Mouse (Mus musculus) 3T3-L1 (cell line): ENCODE measurements around the gene Zfhx3.

ENCODE experiments used
- DNase-seq: peaks from one replicate; pipeline ENCODE4 v3.0.0-alpha.2; 2015; ENCODE audit warnings: low read depth, low spot score

Gene Zfhx3

DNA sequence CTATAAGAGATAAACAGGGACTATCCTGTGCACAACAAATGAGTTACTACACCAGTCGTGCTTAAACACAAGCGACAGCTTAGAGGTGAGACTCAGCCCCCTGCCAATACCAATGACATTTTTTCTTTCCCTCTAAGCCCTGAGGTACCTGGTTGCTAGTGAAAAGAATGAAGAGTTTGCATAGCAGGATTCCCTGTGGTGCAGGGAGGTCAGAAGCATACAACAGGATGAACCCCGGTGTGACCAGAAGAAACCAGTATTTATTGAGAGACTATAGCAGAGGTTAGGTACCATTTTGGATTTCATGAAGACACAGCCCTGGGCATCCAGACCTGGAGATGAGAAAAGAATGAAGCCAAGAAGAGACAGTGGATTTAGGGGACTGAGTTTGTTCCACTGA is 498.0 kb downstream of the Zfhx3 start:
- DNase-seq = no peak

DNA sequence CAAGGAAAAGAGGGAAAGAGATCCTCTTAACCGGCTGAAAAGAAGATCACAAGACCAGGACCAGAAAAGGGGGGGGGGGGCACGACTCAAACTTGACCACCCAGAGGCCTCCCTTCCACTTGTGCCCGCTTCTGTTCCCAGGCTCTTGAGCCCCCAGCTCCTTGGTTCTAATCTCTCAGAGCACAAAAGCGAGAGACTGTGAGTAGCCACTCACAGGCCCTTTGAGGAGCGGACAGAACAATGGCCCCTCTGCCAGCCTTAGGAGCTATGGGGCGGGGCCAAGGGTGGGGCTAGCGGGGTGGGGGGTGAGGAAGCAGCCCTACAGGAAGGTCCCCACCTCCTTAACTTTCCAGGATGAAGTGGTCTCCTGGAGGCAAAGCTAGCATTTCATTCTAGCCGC is 508.4 kb downstream of the Zfhx3 start:
- DNase-seq = no peak

- DNase-seq = no peak
Measured at GRCm38 (mm10) chr8:108454561-108455311, 512.3 kb downstream of the Zfhx3 start.

DNA sequence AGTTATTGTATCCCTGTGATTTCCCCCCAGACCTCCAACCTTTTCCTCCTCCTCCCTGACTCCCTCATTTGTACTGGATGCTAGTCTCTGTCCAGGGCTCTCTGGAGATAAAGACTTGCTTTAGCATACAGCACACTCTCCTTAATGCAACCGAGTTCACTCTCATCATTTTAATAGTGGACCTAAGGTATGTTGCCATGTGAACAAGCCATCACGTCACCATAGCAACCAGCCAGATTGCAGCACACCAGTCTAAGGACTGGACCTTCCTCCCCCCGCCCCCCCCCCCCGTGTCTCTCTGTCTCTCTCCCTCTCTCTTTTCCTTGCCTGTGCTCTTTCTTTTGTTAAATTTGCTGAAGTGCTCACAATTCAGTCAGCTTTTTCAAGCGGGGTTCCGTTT is 524.2 kb downstream of the Zfhx3 start:
- no peak for DNase-seq

GRCm38 (mm10) chr8:108467172-108468035 is 525.0 kb downstream of the Zfhx3 start:
- DNase-seq = no peak

GRCm38 (mm10) chr8:108470269-108470668 is 527.8 kb downstream of the Zfhx3 start:
- DNase-seq = no peak

DNA sequence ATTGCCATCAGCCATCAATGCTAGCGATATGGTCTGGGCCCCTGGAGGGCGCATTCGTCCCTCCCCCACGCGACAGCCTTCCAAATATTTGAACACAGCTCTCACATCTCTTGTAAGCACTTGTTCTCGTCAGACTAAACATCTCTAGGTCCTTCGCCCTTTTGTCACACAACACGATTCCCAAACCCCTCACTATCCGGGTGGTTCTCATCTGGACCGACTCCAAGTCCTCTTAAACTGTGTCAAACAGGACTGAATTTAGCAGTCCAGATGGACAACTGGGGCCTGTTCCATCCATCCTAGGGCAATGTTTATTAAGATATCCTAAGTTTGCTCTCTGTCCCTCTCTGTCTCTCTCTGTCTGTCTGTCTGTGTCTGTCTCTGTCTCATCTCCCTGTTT is 532.1 kb downstream of the Zfhx3 start:
- DNase-seq = no peak

DNA sequence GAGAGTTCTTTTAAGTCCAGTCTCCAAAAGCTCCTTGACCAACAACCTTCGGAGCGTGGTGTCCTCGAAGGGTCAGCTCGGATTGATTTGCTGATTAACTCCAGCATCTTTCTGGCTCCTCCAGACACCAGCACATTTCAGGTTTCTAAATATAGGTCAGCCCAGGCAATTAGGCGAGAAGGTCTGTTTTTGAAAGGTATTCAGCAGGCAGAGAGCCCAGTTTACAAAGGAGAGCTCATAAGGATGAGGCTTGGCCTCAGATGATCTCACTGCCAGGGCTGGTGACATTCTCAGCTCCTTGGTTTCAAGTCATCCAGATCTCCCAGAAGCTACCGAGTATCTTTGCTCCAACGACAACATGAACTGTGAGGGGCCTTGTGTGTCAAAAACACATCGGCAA is 535.7 kb downstream of the Zfhx3 start:
- DNase-seq = no peak

GRCm38 (mm10) chr8:108480141-108480540 is 537.7 kb downstream of the Zfhx3 start:
- DNase-seq = no peak

GRCm38 (mm10) chr8:108481167-108481815 is 538.8 kb downstream of the Zfhx3 start:
- DNase-seq = no peak

- DNase-seq = no peak
Measured at GRCm38 (mm10) chr8:108496101-108496500, 553.7 kb downstream of the Zfhx3 start.

DNA sequence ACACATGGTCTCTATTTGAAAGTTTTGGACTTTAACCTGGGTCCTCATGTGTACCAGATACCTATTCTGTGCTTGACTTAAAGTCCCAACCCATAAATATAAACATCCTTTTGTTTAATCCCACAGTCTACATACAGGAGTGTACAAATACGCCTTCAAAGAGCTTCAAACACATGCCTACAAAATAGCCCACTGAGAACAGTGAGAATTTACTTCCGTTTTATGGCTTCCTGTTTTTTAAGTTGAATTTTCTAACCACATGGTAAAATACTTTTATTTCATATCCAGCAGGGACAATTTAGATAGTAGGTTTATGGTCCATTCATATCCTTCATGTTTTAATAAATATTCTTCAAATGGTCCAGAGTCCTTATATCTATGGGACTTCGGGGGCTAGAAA is 564.3 kb downstream of the Zfhx3 start:
- DNase-seq = no peak

DNA sequence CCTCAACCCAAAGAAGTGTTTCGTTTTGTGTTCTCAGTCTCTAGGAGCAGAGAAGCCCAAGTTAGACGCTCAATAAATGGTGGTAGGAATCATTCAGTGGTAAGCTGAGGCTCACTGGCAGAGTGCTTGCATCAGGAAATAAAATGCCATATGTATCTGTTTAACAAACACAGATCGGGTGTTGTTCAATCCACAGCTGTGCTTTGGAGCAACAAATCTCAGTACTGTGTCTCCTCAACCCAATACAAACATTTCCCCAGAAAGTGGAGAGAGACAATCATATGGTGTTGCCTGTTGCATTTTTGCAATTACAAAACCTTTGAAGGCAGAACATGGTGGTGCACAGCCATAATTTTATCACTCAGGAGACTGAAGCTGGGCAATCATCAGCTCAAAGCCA is 565.3 kb downstream of the Zfhx3 start:
- no peak for DNase-seq

DNA sequence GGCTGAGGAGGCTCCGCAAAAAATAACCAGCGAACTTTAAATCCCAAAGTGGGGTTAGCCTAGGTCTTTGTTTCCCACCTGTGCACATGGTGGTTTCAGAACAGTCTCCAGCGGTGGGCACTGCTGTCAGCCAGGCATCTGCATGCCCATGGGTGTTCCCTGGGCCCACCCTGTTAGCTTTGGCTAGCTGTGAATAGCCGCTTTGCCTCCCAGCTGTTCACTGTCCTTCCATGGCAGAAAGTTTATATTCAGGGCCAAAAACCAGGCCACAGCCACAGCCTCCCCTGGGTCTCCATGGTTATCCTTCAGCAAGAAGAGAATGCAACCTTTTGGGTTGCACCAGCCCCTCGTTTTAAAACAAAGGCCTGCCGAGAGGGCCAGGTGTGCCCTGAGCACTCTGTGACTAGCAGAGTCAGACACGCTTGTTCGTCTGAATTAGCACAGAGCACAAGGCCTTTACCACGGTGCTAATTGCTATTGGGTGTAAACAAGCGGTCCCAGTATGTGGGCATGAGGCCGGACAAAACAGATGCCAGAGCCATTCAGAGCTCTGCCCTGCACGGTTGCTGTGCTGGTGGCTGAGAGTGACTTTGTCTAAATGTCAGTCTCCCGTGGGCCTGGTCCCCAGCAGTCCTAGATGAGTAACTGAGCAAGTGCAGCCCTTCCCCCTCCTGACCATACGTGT is 568.3 kb downstream of the Zfhx3 start:
- no peak for DNase-seq

DNA sequence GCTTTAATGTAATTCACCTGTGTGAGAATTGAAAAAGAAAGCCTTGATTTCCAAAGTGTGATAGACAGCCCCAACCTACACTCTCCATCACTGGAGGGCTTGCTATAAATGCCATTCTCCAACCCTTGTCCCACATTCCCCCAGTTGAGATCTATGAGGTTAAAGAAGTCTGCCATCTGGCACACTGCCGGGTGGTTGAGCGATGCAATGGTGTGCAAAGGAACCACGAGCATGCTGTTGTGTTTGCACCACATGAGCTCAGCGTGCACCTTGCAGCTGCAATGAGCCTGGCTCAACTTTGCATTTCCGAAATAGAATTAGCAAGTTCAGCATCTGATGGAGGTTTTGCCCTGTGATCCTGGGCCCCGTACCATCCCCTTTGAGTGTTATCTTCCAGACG is 575.7 kb downstream of the Zfhx3 start:
- DNase-seq = no peak

DNA sequence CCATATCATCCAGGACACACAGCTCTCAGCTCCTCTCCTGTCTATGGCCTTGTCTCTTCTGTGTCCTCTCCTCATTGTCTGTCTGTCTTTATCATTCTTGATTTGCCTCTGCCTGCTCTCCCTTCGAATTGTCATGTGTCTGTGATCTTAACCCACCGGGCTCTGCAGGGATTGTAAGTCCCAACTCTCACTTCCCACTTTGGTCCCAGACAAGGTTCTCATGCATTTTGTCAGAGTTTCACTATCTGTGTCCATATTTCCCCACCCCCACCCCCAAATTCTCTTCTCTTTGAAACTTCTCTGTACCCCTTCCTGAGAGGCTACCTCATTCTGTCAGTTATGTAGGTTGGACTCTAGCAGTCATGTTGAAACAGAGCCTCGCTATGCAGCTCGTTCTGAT is 579.6 kb downstream of the Zfhx3 start:
- DNase-seq = no peak

DNA sequence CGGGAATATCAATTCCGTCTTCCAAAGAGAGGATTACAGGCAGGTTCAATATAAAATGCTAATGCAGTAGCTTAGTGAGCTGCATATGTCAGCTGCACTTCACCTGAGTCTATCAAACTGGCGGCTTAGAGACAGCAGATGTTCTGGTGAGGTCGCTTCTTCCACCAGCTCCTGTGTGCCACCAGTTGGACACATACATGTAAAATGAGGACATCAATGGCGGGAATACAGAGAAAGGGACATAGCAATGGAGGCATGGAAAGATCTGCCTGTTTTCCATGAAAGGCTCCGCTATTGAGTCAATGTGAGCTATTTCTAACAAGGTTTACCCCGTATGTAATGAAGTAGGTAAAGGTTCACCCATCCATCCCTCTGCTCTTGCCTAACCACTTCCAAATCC is 587.0 kb downstream of the Zfhx3 start:
- no peak for DNase-seq

GRCm38 (mm10) chr8:108535121-108535876 is 592.9 kb downstream of the Zfhx3 start:
- DNase-seq = no peak

GRCm38 (mm10) chr8:108536186-108536585 is 593.7 kb downstream of the Zfhx3 start:
- no peak for DNase-seq

- DNase-seq = no peak
Measured at GRCm38 (mm10) chr8:108536911-108537351, 594.5 kb downstream of the Zfhx3 start.
